Mouse (Mus musculus) thymus, adult 2 months (tissue): ENCODE results near the gene Slc12a9.

Source experiments
- CTCF ChIP-seq: fragments of 200-500 bp; IDR thresholded peaks from 2 replicates; pipeline ENCODE4 v1.5.1; 2012; ENCODE audit warnings: mild to moderate bottlenecking, control low read depth, low read length, moderate library complexity, borderline replicate concordance; ENCODE audit not compliant: control insufficient read depth, poor library complexity, insufficient read depth; ENCODE audit errors: extremely low read depth
- POLR2A ChIP-seq: fragments of 200-500 bp; IDR thresholded peaks from 2 replicates; pipeline ENCODE4 v1.6.1; 2012; ENCODE audit warnings: mild to moderate bottlenecking, low read length, control low read depth, moderate library complexity; ENCODE audit not compliant: control insufficient read depth, poor library complexity, insufficient read depth; ENCODE audit errors: extremely low read depth

- no peak for TF ChIP-seq CTCF
- no peak for TF ChIP-seq POLR2A
These were observed 16.2 kb upstream of the Slc12a9 start, which contains the start of gene Ephb4 for GRCm38 (mm10) chr5:137349384-137350204.
